Mouse (Mus musculus) kidney, adult 2 months (tissue): ENCODE measurements around the gene Olfr205. TPM values are rescaled to one million over a fixed set of nuclear protein-coding genes. Genes with fewer than 3 reads are reported as not detected.

Source experiments
- DNase-seq: peaks from one replicate; pipeline ENCODE4 v3.0.0; 2021
- H3K27ac ChIP-seq: fragments of 200-500 bp; 2 replicates; pipeline ENCODE4 v1.5.1; 2012; ENCODE audit warnings: low read depth, low read length, control low read depth, inconsistent platforms; ENCODE audit not compliant: insufficient read depth
- H3K27me3 ChIP-seq: fragments of 200-500 bp; replicated peaks from 2 replicates; pipeline ENCODE4 v1.6.1; 2012; ENCODE audit warnings: mild to moderate bottlenecking, moderate library complexity, low read length, inconsistent platforms; ENCODE audit not compliant: control insufficient read depth, insufficient read depth
- H3K36me3 ChIP-seq: fragments of 200-500 bp; 2 replicates; pipeline ENCODE4 v1.6.1; 2012; ENCODE audit warnings: mild to moderate bottlenecking, moderate library complexity, low read length, inconsistent platforms; ENCODE audit not compliant: control insufficient read depth, insufficient read depth
- H3K4me1 ChIP-seq: fragments of 200-500 bp; 2 replicates; pipeline ENCODE4 v1.6.1; 2011; ENCODE audit warnings: low read length; ENCODE audit not compliant: control insufficient read depth, insufficient read depth
- H3K4me3 ChIP-seq: fragments of 200-500 bp; 2 replicates; pipeline ENCODE4 v1.5.1; 2011; ENCODE audit warnings: mild to moderate bottlenecking, low read depth, low read length, control low read depth; ENCODE audit not compliant: insufficient read depth
- CTCF ChIP-seq: fragments of 200-500 bp; conservative IDR thresholded peaks from 2 replicates; pipeline ENCODE4 v1.5.1; 2011; ENCODE audit warnings: low read depth, mild to moderate bottlenecking, control low read depth, low read length, moderate library complexity, mixed read lengths; ENCODE audit not compliant: insufficient read depth, insufficient read length
- POLR2A ChIP-seq: fragments of 200-500 bp; IDR thresholded peaks from one replicate; pipeline ENCODE4 v1.6.1; 2011; ENCODE audit warnings: low read depth, low read length, control low read depth
- WGBS: fragments of 180-500 bp; shearing (Covaris S2); methylation state at CpG from one replicate; pipeline ENCODE4 v1.1.7; 2018; 5-methylcytosine and 5-hydroxymethylcytosine counted together
- polyA plus RNA-seq: library from polyadenylated mRNA; depleted of rRNA; stranded (reverse); fragments of >200 nt; gene quantifications from 2 replicates; pipeline ENCODE4 v1.2.3, GENCODE M21; 2012; rRNA removed

The Olfr205 gene
- polyA plus RNA-seq, 1 experiment, result not detected

- no peaks in the 10 kb centered on the region for H3K4me1 ChIP-seq
- H3K27ac ChIP-seq, result no peak overlapping the region
- TF ChIP-seq CTCF (no peak), POLR2A (no peak)
- no peaks in the 10 kb centered on the region for H3K27me3 ChIP-seq
- no peak for DNase-seq
- no peak overlapping the region for H3K4me3 ChIP-seq
- H3K36me3 ChIP-seq, result no peaks in the 10 kb centered on the region
- WGBS, result 58% methylated on average over 1 of the region's 1 CpGs
Observed at GRCm38 (mm10) chr16:59283476-59283875, 47.5 kb downstream of the Olfr205 start.

GRCm38 (mm10) chr16:59280542-59280941 is 50.4 kb downstream of the Olfr205 start:
- no peak for TF ChIP-seq POLR2A
- TF ChIP-seq CTCF, result no peak
- Histone ChIP-seq H3K4me3 (no peak overlapping the region), H3K27me3 (no peaks in the 10 kb centered on the region), H3K36me3 (no peaks in the 10 kb centered on the region), H3K27ac (no peak overlapping the region), H3K4me1 (no peaks in the 10 kb centered on the region)
- DNase-seq, result no peak
- 44% methylated on average over 3 of the region's 3 CpGs for WGBS

Other genes with a start within 250 kb of the Olfr205 start
- gene Olfr191, start 241.3 kb downstream of the Olfr205 start, polyA plus RNA-seq, result not detected in 2 replicates
- not detected in 2 replicates for gene Olfr193, start 219.3 kb downstream of the Olfr205 start, polyA plus RNA-seq
- gene Olfr194, start 210.1 kb downstream of the Olfr205 start, polyA plus RNA-seq, result not detected in 2 replicates
- 0.10 TPM in 1 of 2 replicates, not detected in the other for gene Olfr195, start 184.1 kb downstream of the Olfr205 start, polyA plus RNA-seq
- not detected in 2 replicates for gene Olfr196, start 160.7 kb downstream of the Olfr205 start, polyA plus RNA-seq
- gene Olfr198, start 127.6 kb downstream of the Olfr205 start, polyA plus RNA-seq, result not detected in 2 replicates
- gene Olfr199, start 111.4 kb downstream of the Olfr205 start, polyA plus RNA-seq, result not detected in 2 replicates
- not detected in 2 replicates for gene Olfr201, start 58.5 kb downstream of the Olfr205 start, polyA plus RNA-seq
- not detected in 2 replicates for gene Olfr202, start 44.3 kb downstream of the Olfr205 start, polyA plus RNA-seq
- not detected in 2 replicates for gene Olfr203, start 32.3 kb downstream of the Olfr205 start, polyA plus RNA-seq
- gene Olfr204, start 12.9 kb downstream of the Olfr205 start, polyA plus RNA-seq, result not detected in 2 replicates
- gene Olfr206, start 18.1 kb upstream of the Olfr205 start, polyA plus RNA-seq, result not detected in 2 replicates
- gene Olfr209, start 32.9 kb upstream of the Olfr205 start, polyA plus RNA-seq, result not detected in 2 replicates
- not detected in 2 replicates for gene Gabrr3, start 76.2 kb upstream of the Olfr205 start, polyA plus RNA-seq
- gene Riox2, start 140.6 kb upstream of the Olfr205 start, polyA plus RNA-seq, result 7.4 and 9.3 TPM in 2 replicates